Mouse (Mus musculus): ENCODE data around the gene Synm. TPM values are rescaled to one million over a fixed set of nuclear protein-coding genes. Genes with fewer than 3 reads are reported as not detected.

Gene Synm
- total and polyA plus RNA-seq, 3 experiments = 5.1 to 17.8 (median 8.2) TPM

- DNase-seq = no peak
These were observed 60.2 kb downstream of the Synm start for GRCm38 (mm10) chr7:67699301-67699700.

DNA sequence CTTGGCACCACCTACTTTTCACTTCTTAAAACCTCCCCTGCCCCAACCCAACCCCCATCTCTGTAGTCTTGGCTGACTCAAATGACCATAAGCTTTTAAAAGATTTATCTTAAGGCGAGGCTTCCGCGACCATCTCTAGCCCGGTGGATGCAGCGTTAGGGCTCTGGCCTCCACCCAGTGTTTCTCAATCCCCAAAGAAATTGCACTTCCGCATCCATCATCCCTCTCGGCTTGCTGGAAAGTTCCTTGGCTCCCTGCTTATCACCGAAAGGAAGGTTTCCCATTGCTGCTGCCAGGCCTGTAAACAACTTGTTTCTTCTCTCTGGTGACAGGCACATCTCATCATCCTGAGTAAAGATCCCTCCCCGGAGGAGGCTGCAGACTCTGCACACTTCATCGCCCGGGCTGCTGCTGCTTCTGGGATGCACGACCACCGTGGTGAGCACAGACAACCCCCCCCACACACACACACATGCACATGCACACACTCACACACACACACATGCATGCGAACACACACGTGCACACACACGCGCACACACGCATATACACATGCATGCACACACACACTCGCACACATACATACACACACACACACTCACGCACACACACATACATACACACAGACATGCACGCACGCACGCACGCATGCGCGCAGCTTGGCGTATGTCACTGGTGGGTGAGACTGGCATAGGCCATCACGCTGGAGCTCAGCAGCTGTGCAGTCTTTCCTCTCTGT lies 61.5 kb downstream of the Synm start:
- DNase-seq = peak; percentile 40

DNA sequence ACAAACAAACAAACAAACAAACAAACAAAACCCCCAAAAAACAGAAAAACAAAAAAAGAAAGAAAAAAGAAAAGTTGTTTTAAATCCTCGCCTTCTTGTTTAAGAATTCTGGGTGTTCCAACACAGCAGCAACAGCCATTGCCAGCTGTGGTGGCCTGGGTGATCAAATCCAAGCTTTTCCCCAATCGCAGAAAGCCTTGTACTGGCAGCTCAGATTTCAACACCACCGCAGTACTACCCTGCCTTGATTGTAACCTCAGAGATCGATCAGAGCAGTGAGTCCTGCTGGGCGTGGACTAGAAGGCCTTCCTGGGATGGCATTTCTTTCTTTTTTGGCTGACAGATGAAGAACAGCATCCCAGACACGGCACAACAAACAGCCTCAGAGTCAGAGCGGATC lies 63.6 kb downstream of the Synm start:
- no peak for DNase-seq

DNA sequence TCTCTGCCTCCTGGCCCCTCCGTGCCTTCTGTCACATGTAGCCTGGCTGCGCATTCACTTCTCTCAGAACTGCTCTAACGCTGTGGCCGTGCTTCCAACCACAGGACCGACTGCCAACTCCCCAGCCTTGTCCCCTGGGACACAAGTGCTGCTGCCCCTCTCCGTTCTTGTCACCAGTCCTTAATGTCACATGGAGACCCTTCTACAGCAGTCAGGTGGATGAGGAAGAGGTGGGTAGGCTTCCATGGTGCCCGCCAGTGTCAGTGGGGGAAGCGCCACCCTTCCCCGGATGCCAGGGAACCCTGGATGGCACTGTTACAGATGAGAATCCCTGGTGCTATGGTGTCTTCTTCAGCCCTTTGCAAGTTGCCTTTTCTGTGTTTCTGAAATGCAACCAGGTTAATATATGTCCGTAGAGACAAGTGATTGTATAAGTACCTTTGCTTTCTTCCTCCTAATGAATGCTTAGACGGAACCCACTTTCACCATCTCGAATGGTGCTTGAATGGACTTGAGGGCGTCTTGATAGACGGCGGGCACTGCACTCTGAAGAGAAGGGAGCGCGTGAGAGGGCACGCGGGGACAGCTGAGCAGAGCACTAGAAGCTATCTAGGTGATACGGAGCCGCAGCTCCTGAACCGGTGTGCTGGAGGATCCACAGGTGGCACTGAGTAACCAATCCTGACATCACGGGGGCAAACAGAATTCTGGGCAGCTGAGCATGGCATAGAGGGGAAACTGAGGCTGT lies 66.6 kb downstream of the Synm start:
- DNase-seq = no peak

- no peak for DNase-seq
These were observed 67.4 kb downstream of the Synm start for GRCm38 (mm10) chr7:67692141-67692540.

GRCm38 (mm10) chr7:67691036-67691435 lies 68.5 kb downstream of the Synm start:
- DNase-seq = peak; percentile 61

DNA sequence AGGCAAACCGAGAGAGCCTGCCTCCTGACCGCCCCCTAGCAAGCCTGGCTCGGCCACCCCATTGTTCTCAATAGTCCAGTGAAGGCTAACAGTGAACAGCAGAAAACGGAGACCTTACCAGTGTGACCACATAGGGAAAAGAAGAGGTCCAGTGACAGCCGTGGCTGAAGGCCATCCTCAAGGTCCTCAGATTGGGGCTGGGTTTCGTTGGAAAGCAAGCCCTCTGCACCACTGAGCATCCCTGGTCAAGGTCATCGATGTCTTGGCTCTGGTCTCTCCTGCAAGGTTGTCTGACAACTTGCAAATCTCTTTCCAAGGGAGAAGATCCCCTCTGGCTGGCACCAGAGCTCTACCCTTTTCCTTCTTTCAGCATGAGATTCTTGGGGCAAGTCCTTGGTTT lies 69.7 kb downstream of the Synm start:
- peak; percentile 51 for DNase-seq

GRCm38 (mm10) chr7:67688281-67688680 lies 71.3 kb downstream of the Synm start:
- DNase-seq = no peak

DNA sequence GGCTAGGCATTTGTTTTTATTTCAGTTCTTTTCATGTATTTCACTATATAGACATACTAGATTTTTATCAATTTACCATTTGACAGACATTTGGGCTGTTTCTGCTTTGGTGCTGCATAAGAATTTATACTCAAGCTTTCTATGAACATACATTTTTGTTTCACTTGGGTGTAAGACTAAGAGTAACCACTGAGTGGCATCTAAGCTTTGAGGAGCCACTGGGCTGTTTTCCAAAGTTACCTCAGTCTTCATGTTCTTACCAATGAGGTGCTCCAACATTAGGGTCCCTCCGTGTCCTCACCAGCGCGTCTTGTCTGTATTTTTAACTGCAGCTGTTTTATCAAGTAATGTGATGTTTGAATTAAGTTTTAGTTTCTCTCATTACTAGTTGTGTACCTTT lies 73.0 kb downstream of the Synm start:
- DNase-seq = no peak

DNA sequence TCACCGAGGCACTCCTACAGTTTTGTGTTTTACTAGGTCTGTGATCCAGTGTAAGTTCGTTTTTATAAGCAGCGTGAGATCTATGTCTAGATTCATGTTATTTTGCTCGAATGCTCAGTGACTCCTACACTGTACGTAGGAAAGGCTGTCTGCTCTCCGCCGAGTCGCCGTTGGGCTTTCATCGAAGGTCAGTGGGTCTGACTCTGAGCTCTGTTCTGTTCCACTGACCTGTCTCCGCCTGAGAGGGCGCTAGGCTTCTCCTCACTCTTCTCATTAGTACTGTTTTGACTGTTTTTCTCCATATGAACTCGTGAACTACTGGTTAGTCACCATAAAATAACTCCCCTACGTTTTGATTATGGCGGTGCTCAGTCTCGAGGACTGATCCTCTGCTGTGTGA lies 76.5 kb downstream of the Synm start:
- no peak for DNase-seq

DNA sequence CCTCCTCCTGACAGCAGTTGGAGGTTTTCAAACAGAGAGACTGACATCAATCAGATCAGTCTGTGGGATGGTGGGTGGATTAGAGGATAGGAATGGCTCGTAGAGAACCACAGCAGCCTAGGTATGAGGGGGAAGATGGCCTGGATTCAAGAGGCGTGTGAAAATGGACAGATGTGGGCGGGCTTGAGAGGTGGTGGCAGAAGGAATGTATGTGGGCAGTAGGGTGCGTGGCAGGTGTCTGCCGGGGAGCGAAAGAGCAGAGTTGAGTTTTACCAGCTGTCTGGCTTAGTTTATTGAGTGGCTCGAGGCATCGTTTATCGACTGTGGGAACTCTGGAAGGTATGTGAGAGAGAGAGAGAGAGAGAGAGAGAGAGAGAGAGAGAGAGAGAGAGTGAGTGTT lies 78.5 kb downstream of the Synm start:
- no peak for DNase-seq

Small RNA genes lying within 50 kb of the gene (microRNA-seq; reads per million reads assigned to microRNA genes)
- 0 reads per million in 2 experiments for gene Gm23844

Other genes with a start within 250 kb of the Synm start
- 10 to 100 TPM; 19.4 to 24.7 TPM for gene Lrrc28, start 114.5 kb downstream of the Synm start, total RNA-seq (2021)
- gene Lrrc28, start 114.5 kb downstream of the Synm start, polyA plus RNA-seq (2012; rRNA removed) = 18.6 and 24.1 TPM in 2 replicates
- 10 to 100 TPM; 26.8 to 30.1 TPM for gene Ttc23, start 112.3 kb downstream of the Synm start, total RNA-seq (2021)
- gene Ttc23, start 112.3 kb downstream of the Synm start, polyA plus RNA-seq (2012; rRNA removed) = 4.9 and 5.1 TPM in 2 replicates
- 10 to 100 TPM; 41.2 to 95.1 TPM for gene Igf1r, start 193.1 kb upstream of the Synm start, total RNA-seq (2021)
- gene Igf1r, start 193.1 kb upstream of the Synm start, polyA plus RNA-seq (2012; rRNA removed) = 14.8 and 21.3 TPM in 2 replicates